Mouse (Mus musculus) bone marrow macrophage, adult 2 months (primary cell): Measurements from ENCODE around the gene Stk39.

Source experiments
- CTCF ChIP-seq: IDR thresholded peaks from 2 replicates; pipeline ENCODE4 v1.5.1; 2012; ENCODE audit warnings: low read depth, mild to moderate bottlenecking, low read length, moderate library complexity
- POLR2A ChIP-seq: IDR thresholded peaks from 2 replicates; pipeline ENCODE4 v1.6.1; 2012; ENCODE audit warnings: mild to moderate bottlenecking, low read depth, low read length, borderline replicate concordance

DNA sequence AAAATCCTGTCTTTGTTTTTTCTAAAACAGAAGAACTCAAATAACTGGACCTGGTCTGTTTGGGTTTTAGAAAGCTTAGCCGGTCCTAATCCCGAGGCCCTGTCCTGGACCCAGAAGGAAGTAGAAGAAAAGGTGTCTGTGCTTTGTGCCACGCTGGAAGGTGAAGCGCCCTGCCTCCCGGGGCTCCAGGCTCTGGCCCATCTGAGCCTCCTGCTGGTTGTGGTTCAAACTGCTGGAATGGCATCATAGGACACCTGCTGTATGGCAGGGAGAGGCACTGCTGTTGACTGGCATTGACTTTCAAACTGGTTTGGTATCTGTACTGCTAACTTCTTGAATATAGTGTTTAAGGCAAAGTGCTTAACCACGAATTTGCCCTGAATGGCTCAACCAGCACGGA lies 3.4 kb downstream of the Stk39 start:
- no peak for TF ChIP-seq CTCF
- no peak for TF ChIP-seq POLR2A
